Mouse (Mus musculus) ES-Bruce4 (cell line): ENCODE results near the gene Mrpl11.

ENCODE experiments used
- CTCF ChIP-seq: IDR thresholded peaks from one replicate; pipeline ENCODE4 v1.8.1; 2011; ENCODE audit warnings: low read depth, low read length
- POLR2A ChIP-seq: IDR thresholded peaks from one replicate; pipeline ENCODE4 v1.8.1; 2011; ENCODE audit warnings: low read length; ENCODE audit not compliant: insufficient read depth

- TF ChIP-seq CTCF (no peak), POLR2A (no peak)
Observed at GRCm38 (mm10) chr19:4992371-4992770, 30.4 kb downstream of the Mrpl11 start.
